Mouse (Mus musculus) C2C12 (cell line): ENCODE data around the gene Lysmd3.
A peak's percentile ranks its signal among the peaks of the same experiment; 100 is the strongest.

Experiments used
- CTCF ChIP-seq: IDR thresholded peaks from one replicate; pipeline ENCODE4 v1.5.1; 2011; ENCODE audit not compliant: control insufficient read depth, insufficient read depth, insufficient read length
- FOSL1 ChIP-seq: IDR thresholded peaks from one replicate; pipeline ENCODE4 v1.8.0; 2011; ENCODE audit warnings: mild to moderate bottlenecking, low read length; ENCODE audit not compliant: poor library complexity, insufficient read depth, severe bottlenecking
- MAX ChIP-seq: IDR thresholded peaks from one replicate; pipeline ENCODE4 v1.6.1; 2011; ENCODE audit warnings: mild to moderate bottlenecking, control low read depth
- MYOD1 ChIP-seq: IDR thresholded peaks from one replicate; pipeline ENCODE4 v1.6.1; 2011; ENCODE audit warnings: low read depth; ENCODE audit not compliant: control insufficient read depth, insufficient read length
- MYOG ChIP-seq: IDR thresholded peaks from one replicate; pipeline ENCODE4 v1.6.1; 2011; ENCODE audit not compliant: control insufficient read depth, insufficient read length; ENCODE audit errors: extremely low read depth
- USF1 ChIP-seq: IDR thresholded peaks from one replicate; pipeline ENCODE4 v1.6.1; 2011; ENCODE audit warnings: low read depth, mild to moderate bottlenecking, control low read depth, moderate library complexity

GRCm38 (mm10) chr13:81710775-81711545, 53.5 kb downstream of the Lysmd3 start, which contains the start of the genes Polr3g and Mblac2:
- TF ChIP-seq CTCF (no peak), MYOD1 (no peak), MAX (peak; percentile 43), FOSL1 (no peak), USF1 (no peak), MYOG (no peak)
